Mouse (Mus musculus): ENCODE data around the gene Epb42. TPM values are rescaled to one million over a fixed set of nuclear protein-coding genes. Genes with fewer than 3 reads are reported as not detected.
"Not testable (repeated sequence)": the region's sequence is repeated elsewhere in the genome, so short reads cannot be mapped to it uniquely, and the experiment has no call there.

Epb42 gene
- polyA plus RNA-seq, 1 experiment from 2014 or later: 1.1 TPM

GRCm38 (mm10) chr2:120976308-120976707, 60.6 kb downstream of the Epb42 start:
- 45% methylated on average over 4 of the region's 4 CpGs for WGBS
- Histone ChIP-seq H3K9me3 (ENCODE audit: control insufficient read depth, low read length) (no peaks in the 10 kb centered on the region), H3K4me3 (ENCODE audit: low read length) (no peak overlapping the region), H3K27me3 (ENCODE audit: control insufficient read depth, insufficient read depth, low read depth, low read length) (no peaks in the 10 kb centered on the region; the same call in 1 of the 2 replicates), H3K9ac (ENCODE audit: low read length) (no peak overlapping the region), H3K4me2 (ENCODE audit: low read depth, low read length) (no peak overlapping the region), H3K4me1 (replicated peaks; ENCODE audit: control insufficient read depth, insufficient read depth, low read length) (0 out of 2 replicates have a peak, but pooled peaks cover 3% of the 10 kb centered on the region), H3K27ac (ENCODE audit: low read length) (no peak overlapping the region), H3K36me3 (ENCODE audit: control insufficient read depth, insufficient read depth, low read length) (no peaks in the 10 kb centered on the region)
- ATAC-seq (ENCODE audit: low read depth): no peak

- H3K4me2 ChIP-seq (ENCODE audit: low read depth, low read length): no peak overlapping the region
- H3K27ac ChIP-seq (ENCODE audit: low read length): no peak overlapping the region
- 16% methylated on average over 5 of the region's 5 CpGs for WGBS
- H3K4me3 ChIP-seq (ENCODE audit: low read length): no peak overlapping the region
- no peaks in the 10 kb centered on the region for H3K9me3 ChIP-seq (ENCODE audit: control insufficient read depth, low read length)
- H3K27me3 ChIP-seq (ENCODE audit: control insufficient read depth, insufficient read depth, low read depth, low read length): no peaks in the 10 kb centered on the region; the same call in 1 of the 2 replicates
- no peak for ATAC-seq (ENCODE audit: low read depth)
- H3K36me3 ChIP-seq (ENCODE audit: control insufficient read depth, insufficient read depth, low read length): no peaks in the 10 kb centered on the region
- H3K4me1 ChIP-seq (replicated peaks; ENCODE audit: control insufficient read depth, insufficient read depth, low read length): peaks cover 8% of the 10 kb centered on the region
- H3K9ac ChIP-seq (ENCODE audit: low read length): no peak overlapping the region
These were observed 63.9 kb downstream of the Epb42 start for GRCm38 (mm10) chr2:120972964-120973363.

GRCm38 (mm10) chr2:120972257-120972656, 64.6 kb downstream of the Epb42 start:
- not testable (repeated sequence) for ATAC-seq (ENCODE audit: low read depth); H3K4me1 ChIP-seq (replicated peaks; ENCODE audit: control insufficient read depth, insufficient read depth, low read length)

DNA sequence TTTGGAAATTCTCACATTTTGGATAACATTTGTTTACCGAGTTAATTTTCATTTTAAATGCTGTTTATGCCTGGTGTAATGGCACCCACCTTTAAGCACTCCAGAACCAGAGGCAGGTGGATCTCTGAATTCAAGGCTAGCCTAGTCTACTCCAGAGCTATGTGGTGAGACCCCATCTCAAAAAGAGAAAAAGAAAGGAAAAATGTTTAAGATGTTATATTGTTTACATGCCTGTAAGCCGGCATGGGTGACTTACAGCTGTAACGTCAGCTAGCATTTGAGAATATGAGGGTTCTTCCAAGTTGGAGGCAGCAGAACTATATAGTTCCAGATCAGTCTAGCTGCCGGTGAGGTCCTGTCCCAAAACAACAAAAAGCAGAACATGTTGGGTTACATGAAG, 65.1 kb downstream of the Epb42 start:
- Histone ChIP-seq H3K4me2 (ENCODE audit: low read depth, low read length) (no peak overlapping the region), H3K27me3 (ENCODE audit: control insufficient read depth, insufficient read depth, low read depth, low read length) (no peaks in the 10 kb centered on the region; the same call in 1 of the 2 replicates), H3K27ac (ENCODE audit: low read length) (no peak overlapping the region), H3K4me3 (ENCODE audit: low read length) (no peak overlapping the region), H3K4me1 (replicated peaks; ENCODE audit: control insufficient read depth, insufficient read depth, low read length) (peaks cover 8% of the 10 kb centered on the region), H3K9ac (ENCODE audit: low read length) (no peak overlapping the region), H3K9me3 (ENCODE audit: control insufficient read depth, low read length) (no peaks in the 10 kb centered on the region), H3K36me3 (ENCODE audit: control insufficient read depth, insufficient read depth, low read length) (no peaks in the 10 kb centered on the region)
- WGBS: 88% methylated on average over 4 of the region's 4 CpGs
- ATAC-seq (ENCODE audit: low read depth): no peak

More at GRCm38 (mm10) chr2:120972257-120972656, 64.6 kb downstream of the Epb42 start:
- not testable (repeated sequence) for H3K4me3 ChIP-seq (ENCODE audit: low read length); H3K36me3 ChIP-seq (ENCODE audit: control insufficient read depth, insufficient read depth, low read length); H3K4me2 ChIP-seq (ENCODE audit: low read depth, low read length); H3K9ac ChIP-seq (ENCODE audit: low read length); H3K9me3 ChIP-seq (ENCODE audit: control insufficient read depth, low read length); H3K27me3 ChIP-seq (ENCODE audit: control insufficient read depth, insufficient read depth, low read depth, low read length); H3K27ac ChIP-seq (ENCODE audit: low read length)
- 92% methylated on average over 8 of the region's 8 CpGs for WGBS

GRCm38 (mm10) chr2:120970559-120971080, 66.3 kb downstream of the Epb42 start, which contains the start of gene Ubr1:
TSS of gene Ubr1 (minus strand) at chr2:120970715.
- WGBS: under 1% methylated on average over 39 of the region's 39 CpGs
- Histone ChIP-seq H3K4me1 (replicated peaks; ENCODE audit: control insufficient read depth, insufficient read depth, low read length) (peaks cover 8% of the 10 kb centered on the region), H3K4me2 (ENCODE audit: low read depth, low read length) (peak within 1 kb of the TSS; percentile 81), H3K9ac (ENCODE audit: low read length) (peak within 1 kb of the TSS; percentile 93), H3K27me3 (ENCODE audit: control insufficient read depth, insufficient read depth, low read depth, low read length) (no peaks in the 10 kb centered on the region; the same call in 1 of the 2 replicates), H3K9me3 (ENCODE audit: control insufficient read depth, low read length) (no peaks in the 10 kb centered on the region), H3K27ac (ENCODE audit: low read length) (peak within 1 kb of the TSS; percentile 63), H3K36me3 (ENCODE audit: control insufficient read depth, insufficient read depth, low read length) (no peaks in the 10 kb centered on the region), H3K4me3 (ENCODE audit: low read length) (peak within 1 kb of the TSS; percentile 92)
- ATAC-seq (ENCODE audit: low read depth): peak; percentile 89

DNA sequence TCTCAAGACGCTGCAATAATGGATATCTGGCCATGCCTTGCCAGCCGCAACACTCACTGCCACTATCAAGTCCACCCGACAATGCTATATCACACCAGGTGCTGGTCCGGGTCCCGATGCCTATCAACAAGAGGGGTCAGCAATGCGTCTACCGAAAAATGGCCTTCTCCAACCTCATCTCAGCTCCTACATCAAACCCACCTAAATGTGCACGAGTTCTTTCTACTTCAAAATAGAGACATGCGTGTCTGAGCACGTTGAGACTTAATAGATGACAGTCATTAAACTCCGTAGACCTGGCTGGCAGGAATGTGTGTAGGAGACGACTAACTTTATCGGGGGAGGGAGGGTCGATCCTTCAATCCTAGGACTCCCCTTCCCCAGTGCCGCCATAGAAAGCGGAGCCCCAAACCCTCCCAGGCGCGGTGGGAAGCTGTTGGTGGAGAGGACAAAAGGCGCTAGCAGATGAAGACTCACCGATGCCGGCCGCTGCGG, 66.8 kb downstream of the Epb42 start:
- peak; percentile 22 for ATAC-seq (ENCODE audit: low read depth)
- Histone ChIP-seq H3K36me3 (ENCODE audit: control insufficient read depth, insufficient read depth, low read length) (no peaks in the 10 kb centered on the region), H3K4me1 (replicated peaks; ENCODE audit: control insufficient read depth, insufficient read depth, low read length) (peaks cover 8% of the 10 kb centered on the region), H3K9me3 (ENCODE audit: control insufficient read depth, low read length) (no peaks in the 10 kb centered on the region), H3K4me3 (ENCODE audit: low read length) (peak overlapping the region; percentile 92), H3K4me2 (ENCODE audit: low read depth, low read length) (peak overlapping the region; percentile 81), H3K9ac (ENCODE audit: low read length) (peak overlapping the region; percentile 93), H3K27ac (ENCODE audit: low read length) (peak overlapping the region; percentile 63), H3K27me3 (ENCODE audit: control insufficient read depth, insufficient read depth, low read depth, low read length) (no peaks in the 10 kb centered on the region; the same call in 1 of the 2 replicates)
- WGBS: under 1% methylated on average over 23 of the region's 23 CpGs

Small RNAs within 50 kb of the gene (microRNA-seq; reads per million reads assigned to microRNA genes)
- not detected for gene Gm44325

Other genes with a start within 250 kb of the Epb42 start
- gene Cdan1, start 186.9 kb downstream of the Epb42 start, polyA plus RNA-seq (2015; fragmentation: Nextera tagmentation; extraction: Ambion mirVana): 6.5 and 7.8 TPM in 2 replicates
- 2.2 and 2.4 TPM in 2 replicates for gene Ttbk2, start 186.5 kb downstream of the Epb42 start, polyA plus RNA-seq (2015; fragmentation: Nextera tagmentation; extraction: Ambion mirVana)
- 33.5 and 33.7 TPM in 2 replicates for gene Ubr1, start 66.4 kb downstream of the Epb42 start, polyA plus RNA-seq (2015; fragmentation: Nextera tagmentation; extraction: Ambion mirVana)
- 4.6 and 5.6 TPM in 2 replicates for gene Tmem62, start 60.1 kb downstream of the Epb42 start, polyA plus RNA-seq (2015; fragmentation: Nextera tagmentation; extraction: Ambion mirVana)
- 45.3 and 49.4 TPM in 2 replicates for gene Ccndbp1, start 28.7 kb downstream of the Epb42 start, polyA plus RNA-seq (2015; fragmentation: Nextera tagmentation; extraction: Ambion mirVana)
- gene Tgm5, start 48.8 kb upstream of the Epb42 start, polyA plus RNA-seq (2015; fragmentation: Nextera tagmentation; extraction: Ambion mirVana): 0.05 TPM in 1 of 2 replicates, not detected in the other
- not detected in 2 replicates for gene Tgm7, start 72.7 kb upstream of the Epb42 start, polyA plus RNA-seq (2015; fragmentation: Nextera tagmentation; extraction: Ambion mirVana)
- gene Adal, start 103.4 kb upstream of the Epb42 start, polyA plus RNA-seq (2015; fragmentation: Nextera tagmentation; extraction: Ambion mirVana): 19.4 and 22.2 TPM in 2 replicates
- 24.8 and 25.3 TPM in 2 replicates for gene Lcmt2, start 103.6 kb upstream of the Epb42 start, polyA plus RNA-seq (2015; fragmentation: Nextera tagmentation; extraction: Ambion mirVana)
- gene Tubgcp4, start 133.6 kb upstream of the Epb42 start, polyA plus RNA-seq (2015; fragmentation: Nextera tagmentation; extraction: Ambion mirVana): 51.4 and 54.3 TPM in 2 replicates
- gene Zscan29, start 134.1 kb upstream of the Epb42 start, polyA plus RNA-seq (2015; fragmentation: Nextera tagmentation; extraction: Ambion mirVana): 9.8 TPM in 2 replicates
- 50.7 and 53.1 TPM in 2 replicates for gene Trp53bp1, start 234.3 kb upstream of the Epb42 start, polyA plus RNA-seq (2015; fragmentation: Nextera tagmentation; extraction: Ambion mirVana)